Mouse (Mus musculus) urinary bladder, postnatal 25 days (tissue): ENCODE measurements around the gene Slc17a9.
"Not testable (repeated sequence)": the region's sequence is repeated elsewhere in the genome, so short reads cannot be mapped to it uniquely, and the experiment has no call there.

ENCODE experiments used
- DNase-seq: peaks from one replicate; pipeline ENCODE4 v3.0.0; 2022; ENCODE audit warnings: low spot score

Slc17a9 gene

DNA sequence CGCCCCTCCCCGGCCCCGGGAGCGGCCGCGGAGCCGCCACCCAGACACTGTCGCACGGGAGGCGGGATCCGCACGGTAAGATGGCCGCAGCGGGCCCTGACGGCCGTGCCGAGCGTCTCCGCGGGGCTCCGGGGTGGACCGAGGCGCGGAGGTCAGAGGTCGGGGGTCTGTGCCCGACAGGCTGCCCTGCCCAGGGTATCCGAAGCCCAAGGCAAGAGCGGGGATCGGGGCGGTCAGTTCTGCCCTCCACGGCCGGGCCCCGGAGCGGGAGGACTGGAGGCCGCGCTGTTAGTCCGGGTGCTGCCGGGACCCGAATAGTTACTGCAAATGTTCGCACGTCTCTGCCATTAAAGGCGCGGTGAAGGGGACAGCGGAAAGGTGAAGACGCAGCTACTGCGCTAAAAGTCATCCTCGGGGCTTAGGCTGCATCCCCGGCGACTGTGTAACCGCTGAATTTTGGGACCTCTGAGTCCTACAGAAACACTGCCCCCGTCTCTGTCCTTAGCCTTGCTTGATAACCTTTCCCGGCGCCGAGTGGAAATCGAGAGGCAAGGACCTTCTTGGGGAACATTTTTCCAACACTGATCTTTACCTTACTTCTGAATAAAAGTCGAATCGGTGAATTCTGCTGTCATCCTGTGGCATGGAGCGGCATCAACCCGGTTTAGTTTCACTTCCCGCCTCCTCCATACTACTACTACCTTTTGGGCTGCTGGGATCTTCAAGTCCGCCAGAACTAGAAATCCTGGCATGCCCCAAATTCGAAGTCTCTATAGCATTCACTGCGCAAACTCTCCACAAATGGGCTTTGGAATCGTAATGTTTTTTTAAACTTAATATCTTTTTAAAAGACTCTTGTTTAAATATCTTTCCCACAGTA lies 14.5 kb upstream of the Slc17a9 start:
- DNase-seq, result peak; percentile 48

DNA sequence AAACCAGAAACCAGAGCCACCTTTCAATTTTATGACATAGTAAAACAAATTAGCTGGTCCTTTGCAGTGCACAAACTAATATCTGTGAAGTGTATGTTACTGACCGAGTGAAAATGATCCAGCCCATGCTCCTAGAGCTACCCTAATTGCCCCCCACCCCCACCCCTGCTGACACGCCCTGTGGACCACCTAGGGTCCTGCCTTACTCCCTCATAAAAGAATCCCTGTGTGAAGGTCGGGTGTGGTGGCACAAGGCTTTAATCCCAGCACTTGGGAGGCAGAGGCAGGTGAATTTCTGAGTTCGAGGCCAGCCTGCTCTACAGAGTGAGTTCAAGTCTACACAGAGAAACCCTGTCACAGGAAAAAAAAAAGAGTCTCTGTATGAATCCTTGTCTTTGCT lies 13.5 kb upstream of the Slc17a9 start:
- no peak for DNase-seq

DNA sequence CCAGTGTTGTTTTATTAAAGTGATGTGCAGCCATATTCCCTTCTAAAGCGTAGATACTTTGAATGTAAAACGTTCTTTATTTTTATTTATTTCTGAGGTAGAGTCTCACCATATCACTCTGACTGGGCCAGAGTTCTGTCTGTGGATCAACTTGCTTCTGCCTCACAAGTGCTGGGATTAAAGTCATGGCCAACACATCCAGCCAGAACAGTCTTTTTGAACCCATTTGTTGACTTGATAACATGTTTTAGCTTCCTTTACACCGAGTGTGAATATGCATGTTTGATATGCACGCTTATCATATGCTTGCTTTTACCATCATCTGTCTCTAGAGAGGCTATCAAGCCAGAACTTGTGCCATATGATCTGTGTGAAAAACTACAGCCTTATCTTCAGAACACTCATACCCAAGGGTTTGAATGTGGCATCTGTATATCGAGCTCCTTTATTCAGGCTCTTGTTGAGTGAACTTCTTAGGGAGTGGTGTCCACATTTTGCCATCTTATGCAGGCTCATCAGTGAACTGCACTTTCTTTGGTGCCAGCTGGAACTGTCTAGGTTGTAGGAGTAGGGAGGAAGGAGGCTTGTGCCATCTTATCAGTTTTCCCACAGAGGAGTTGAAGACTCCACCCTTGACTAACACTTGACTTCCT lies 12.9 kb upstream of the Slc17a9 start:
- DNase-seq, result no peak

DNA sequence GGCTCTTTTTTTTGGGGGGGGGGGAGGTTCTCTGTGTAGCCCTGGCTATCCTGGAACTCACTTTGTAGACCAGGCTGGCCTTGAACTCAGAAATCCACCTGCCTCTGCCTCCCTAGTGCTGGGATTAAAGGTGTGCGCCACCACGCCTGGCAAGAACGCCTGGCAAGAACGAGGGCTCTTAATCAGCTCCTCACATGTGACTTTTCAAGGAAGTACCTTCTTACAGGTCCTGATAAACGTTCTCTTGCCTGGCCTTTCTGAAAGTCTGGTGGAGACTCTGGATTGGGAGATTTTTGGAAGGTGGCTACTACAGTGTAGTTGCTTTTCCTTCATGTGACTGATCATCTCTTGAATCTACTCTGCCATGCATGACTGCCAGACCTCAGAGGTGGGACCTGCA lies 2.3 kb upstream of the Slc17a9 start:
- DNase-seq, result not testable (repeated sequence)

DNA sequence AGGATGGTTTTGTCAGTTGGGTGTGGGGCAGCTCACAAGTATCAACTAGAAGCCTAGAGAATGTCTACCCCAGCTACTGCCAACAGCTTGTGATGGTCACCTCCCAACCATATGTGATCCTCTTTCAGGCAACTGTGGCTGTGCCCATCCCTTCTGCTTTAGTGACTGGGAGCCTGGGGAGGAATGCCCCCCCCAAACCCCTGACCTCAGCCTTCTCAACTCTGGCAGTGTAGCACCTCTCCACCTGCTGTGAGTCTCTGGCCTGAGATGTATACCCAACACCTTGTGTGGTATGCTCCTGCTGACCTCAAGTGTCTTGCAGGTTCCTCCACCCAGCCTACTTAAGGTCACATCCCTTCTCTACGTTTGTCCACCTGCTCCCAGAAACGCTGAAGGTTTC lies 1.2 kb upstream of the Slc17a9 start:
- no peak for DNase-seq

DNA sequence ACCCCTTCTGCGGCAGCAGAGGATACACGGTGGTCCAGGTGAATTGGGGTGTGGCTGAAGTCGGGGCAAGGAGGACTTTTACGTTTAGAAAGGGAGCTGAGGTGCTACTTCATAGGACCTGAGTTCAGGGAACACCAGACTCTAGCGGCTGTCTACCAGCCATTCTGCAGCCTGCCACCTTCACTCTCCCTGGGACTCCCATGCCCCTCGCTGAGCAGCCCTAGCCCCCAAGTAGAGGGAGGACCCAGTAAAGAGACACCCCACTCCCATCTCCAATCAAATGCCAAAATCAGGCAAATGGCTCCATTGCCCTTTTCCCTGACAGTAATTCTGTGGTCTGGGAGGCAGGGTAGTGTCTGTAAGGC lies 333 bp downstream of the Slc17a9 start:
- no peak for DNase-seq

DNA sequence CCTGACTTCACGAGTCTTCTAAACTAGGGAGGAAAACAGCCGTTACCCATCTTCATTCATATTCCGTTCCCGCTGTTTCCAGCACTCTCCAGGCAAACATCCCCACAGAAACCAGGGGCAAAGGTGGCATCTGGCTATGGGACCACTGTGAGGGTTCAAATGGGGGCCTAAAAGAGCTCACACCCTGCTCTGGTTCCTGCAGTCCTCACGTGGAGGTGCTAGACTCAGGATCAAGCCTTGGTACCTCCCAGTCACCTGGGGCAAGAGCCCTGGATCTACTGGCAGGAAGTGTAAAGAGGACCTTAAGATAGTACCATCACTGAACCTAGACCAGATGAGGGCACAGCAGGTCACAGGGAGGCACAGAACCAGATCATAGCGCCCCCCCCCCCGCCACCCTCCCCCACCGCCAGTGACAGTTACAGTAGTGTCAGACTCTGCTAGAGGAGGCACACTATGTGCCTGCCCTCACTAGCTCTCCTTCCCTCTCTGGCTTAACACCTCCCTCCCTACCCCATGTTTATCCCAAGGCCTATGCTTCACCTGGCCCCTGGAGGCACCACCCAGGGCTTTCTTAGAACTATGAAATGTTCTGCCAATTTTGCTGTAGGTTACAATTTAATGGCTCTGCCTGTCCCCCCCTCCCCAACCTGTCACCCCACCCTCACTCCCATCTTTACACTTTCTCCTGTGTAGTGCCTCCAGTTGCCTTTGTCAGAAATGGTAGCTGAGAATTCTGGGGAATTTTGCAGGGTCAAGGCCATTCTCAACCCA lies 980 bp downstream of the Slc17a9 start:
- no peak for DNase-seq

DNA sequence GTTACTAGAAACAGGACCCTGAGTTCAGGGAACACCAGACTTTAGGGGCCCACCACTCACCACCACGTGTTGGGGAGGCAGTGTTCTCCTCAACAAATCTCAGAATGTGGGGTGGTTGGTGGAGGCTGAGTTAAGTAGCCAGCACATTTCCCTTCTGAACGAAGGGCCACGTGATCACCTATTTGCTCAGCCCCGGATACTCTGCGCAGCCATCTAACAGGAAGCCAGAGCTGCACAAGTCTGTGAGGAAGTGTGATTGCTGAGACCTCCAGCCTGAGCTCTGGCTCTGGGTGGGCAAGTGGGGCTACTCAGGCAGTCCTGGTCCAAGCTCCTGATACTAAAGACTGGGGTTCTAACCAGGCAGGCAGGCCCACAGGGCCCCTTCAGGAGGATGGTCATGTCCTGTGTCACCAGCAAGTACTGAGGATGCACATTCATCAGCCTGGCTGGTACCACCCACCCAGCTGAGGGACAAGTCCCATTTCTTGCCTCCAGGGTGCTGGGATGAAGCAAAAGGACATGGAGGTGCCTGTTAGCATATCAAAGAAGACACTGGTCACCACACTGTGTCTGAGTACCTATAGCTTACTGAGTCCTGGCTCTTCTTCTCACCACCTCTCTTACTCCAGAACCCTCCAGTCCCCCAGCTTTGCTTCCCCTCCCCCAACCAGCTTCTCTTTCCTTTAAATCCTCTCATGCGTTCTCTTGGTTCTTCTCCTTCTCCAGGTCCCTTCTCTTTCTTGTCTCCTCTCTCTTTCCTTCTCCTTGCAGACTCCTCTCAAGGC lies 1.8 kb downstream of the Slc17a9 start:
- DNase-seq, result no peak

DNA sequence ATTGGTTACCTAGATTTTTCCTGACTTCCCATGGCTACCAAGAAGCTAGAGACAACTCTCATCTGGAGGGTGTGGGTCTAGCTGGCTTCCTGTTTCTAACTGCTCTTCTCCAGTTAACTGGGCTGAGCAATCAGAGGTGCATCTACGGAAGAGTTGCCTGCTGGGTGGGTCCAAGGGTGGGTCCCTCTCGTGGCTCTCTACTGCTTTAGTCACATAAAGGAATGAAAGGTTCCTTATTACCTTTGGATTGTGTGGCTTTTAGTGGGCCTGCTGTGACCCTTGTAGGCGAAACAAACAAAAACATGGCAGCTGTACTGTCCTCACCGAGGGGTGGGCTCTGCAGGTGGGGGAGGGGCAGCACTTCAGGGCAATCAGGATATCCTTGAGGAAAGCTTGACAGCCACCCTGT lies 2.6 kb downstream of the Slc17a9 start:
- no peak for DNase-seq

DNA sequence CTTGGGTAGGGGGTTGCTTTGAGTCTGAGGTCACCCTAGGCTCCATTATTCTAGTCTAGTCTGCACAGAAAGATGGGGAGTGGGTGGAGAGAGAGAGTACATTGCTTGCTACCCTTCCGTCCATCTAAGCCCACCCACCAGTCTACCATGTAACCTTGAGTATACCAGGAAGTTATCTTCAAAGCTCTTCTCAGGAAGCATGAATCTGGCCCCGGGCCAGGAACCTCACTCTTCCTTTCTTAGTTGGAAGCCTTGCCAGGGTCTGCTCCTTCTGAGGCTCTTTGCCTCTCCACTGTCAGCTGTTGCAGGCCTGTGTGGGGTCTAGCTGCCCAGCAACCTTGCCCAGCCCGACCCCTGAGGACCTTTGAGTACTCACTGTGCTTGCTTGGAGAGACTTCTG lies 6.0 kb downstream of the Slc17a9 start:
- no peak for DNase-seq

DNA sequence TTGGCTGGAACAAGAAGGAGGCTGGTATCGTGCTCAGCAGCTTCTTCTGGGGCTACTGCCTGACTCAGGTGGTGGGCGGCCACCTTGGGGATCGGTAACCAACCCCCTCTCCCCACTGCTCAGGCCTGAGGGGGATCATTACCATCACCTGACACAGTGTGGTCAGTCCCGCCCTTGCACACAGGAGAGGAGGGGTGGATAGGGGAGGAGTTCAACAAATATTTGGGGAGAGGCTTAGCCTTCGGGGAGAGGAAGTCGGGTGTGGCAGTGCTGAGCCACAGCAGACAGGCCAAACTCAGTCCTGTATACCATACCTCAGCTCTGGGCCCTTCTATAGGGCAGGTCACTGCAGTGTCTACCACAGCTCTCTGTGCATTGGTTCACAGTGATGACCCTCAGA lies 6.9 kb downstream of the Slc17a9 start:
- no peak for DNase-seq

DNA sequence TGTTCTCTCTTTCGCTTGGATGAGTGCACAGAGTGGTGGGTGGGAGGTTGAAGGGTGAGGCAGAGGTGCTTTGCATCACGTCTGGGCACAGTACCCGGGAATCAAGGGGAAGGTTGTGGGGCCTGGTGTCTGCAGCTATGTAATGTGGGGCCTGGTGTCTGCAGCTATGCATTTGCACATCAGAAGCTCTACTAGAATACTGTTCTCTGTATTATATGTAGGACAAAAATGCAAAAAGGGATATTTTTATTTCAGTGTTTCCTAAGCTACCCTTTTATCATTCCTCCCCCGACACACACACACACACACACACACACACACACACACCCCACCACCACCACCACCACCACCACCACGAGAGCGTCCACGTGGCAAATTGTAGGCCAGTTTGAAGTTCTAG lies 10.2 kb downstream of the Slc17a9 start:
- DNase-seq, result no peak

DNA sequence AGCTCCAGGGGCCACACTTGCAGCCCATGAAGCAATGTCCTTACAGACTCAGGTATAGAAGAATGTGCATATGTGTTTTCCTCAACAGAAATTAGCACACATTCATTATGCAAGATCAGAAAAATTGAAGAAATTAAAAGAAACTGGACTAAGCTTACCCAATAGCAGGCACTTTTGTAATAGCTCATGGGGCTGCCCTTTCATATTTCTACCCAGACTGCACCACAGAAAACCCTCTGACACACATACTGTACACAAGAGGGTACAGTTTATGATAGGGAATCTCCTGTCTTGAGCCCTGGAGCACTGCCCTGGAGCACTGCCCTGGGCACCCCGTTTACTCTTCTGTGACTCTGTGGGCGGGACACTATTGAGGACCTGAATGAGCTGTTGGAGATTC lies 12.9 kb downstream of the Slc17a9 start:
- no peak for DNase-seq

DNA sequence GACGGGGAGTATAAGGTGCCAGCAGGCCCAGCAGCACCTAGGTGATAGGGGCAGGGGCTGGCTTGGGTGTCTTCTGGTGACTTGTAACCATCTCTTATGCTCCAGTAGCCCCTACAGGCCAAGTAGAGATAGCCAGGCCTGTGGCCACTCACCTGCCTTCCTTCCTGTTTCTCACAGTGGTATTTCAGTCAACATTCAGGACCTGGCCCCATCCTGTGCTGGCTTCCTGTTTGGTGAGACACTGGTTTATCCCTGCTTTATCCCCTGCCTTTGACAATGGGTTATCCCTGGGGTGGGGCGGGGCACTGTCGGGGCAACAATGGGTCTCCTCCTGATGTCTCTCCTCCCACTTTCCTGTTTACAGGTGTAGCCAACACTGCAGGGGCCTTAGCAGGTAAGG lies 15.3 kb downstream of the Slc17a9 start:
- DNase-seq, result no peak

DNA sequence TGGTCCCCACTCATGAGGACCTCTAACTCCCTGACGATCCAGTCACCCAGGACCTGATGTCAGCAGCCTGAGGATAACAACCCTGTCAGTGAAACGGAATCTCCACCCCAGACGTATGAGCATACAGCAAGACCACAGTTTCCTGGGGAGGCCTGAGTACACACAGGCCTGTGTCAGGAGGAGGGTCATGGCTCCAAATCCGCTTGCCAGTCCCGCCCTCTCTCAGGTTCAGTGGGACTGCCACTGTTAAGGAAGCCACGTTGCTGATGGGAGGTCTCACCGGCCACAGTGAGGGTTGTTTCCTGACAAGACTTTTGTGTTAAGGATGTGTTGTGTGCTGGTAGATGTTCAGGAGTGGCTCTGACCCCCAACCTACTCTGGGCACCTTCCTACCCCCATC lies 16.4 kb downstream of the Slc17a9 start:
- DNase-seq, result no peak

DNA sequence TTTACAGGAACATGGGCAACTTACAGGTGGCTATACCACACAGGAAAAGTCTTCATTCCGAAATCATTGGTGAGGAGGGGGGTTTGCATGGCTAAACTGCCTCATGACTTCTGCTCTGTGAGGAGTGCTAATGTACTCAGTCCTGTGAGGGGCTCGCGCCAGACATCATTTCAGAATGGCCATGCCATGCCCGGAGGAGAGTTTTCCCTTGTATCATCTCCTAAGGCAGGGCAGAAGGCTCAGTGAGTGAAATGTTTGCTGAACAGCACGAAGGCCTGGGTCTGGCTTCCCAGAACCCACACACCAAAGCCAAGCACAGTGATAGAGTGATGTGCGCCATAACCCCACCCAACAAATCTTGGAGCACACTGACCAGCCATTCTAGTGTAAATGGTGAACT lies 17.8 kb downstream of the Slc17a9 start:
- no peak for DNase-seq

DNA sequence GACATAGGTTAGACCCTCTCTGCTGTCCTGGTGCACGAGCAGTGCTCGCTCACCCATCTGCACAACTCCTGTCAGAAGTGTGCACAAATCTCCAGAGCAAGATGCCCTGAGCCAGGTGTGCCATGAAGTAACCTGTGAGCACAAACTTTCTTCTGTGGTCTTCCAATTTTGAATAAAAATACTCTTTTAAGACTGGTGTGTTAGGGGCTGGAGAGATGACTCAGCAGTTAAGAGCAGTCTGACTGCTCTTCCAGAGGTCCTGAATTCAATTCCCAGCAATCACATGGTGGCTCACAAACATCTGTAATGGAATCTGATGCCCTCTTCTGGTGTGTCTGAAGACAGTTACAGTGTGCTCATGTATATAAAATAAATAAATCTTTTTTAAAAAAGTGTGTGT lies 18.3 kb downstream of the Slc17a9 start:
- no peak for DNase-seq

DNA sequence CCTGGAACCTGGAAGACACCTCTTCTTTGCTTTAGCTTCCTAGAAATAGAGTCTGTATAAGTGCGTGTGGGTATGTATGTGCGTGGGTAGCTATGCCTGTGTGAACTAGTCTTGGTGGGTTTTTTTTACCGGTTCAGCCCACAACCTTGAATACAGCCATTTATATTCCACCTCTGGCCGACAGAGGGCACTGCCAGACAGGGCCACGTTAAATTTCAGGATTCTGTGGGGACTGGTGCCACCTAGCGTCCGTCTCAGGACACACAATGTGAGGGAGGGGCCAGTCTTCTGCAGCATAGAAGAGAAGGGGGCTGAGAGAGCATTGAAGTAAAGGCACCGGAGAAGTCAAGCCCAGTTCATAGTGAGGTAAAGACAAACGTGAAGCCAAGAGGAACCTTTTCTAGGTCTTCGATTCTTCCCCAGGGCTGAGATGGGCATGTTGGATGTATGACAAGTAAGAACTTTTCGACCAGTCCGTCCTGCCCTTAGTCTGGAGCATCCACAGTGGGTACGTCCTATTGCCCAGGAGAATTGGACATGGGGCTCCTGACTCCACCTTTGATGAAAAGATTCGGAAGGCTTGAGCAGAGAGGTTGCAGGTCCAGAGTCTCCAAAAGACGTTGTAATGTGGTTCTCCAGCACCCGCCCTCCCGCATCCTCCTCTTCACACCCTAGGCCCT lies 20.3 kb downstream of the Slc17a9 start:
- DNase-seq, result peak; percentile 84

DNA sequence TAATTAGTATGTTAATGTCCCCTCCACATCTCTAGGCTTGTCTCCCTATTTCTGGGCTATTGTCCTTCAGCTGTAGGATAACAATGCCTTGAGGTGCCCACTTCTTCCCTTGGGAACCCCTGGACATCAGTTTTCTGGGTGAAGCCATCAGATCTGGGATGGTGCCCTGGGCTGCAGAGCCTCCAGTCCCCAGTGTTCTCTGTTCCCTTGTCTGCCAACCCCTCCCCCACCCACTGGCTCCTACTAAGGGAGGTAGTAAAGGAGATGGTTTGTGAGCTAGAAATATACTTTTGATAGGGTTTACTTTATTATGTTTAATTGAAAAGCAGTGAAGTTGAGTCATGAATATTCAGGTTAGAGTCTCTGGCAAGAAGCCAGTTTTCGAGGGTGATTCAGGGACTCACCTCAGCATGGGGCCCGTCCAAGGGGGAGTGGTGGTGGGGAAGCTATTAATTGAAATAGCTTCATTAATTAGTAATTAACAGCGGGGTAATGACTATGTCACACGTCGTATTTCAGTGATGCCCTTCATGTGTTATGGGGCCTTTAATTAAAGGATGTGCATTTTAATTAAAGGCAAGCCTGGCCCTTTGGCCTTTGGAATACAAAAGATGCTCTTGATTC lies 21.6 kb downstream of the Slc17a9 start:
- DNase-seq, result no peak

DNA sequence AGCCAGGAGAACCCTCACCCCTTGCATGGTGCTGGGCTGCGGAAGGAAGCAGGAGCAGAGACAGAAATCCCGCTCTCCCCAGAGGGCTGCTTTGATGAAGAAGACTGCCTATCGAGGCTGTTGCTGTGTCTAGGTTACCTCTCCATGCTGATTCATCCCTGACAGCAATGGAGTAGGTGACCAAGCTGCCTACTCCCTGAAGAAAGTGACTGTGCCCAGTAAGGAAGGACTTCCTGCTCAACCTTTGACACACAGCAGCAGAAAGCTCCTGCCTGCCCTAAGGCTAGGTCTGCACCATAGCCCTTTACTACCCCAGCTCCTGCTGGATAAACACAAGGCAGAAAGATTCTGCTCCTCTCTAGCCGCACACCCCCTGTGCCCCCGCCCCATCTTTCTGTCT lies 23.8 kb downstream of the Slc17a9 start:
- no peak for DNase-seq
